Mouse (Mus musculus): ENCODE data around the gene Gpr62.

Gene Gpr62

GRCm38 (mm10) chr9:106428719-106429220 is 37.0 kb downstream of the Gpr62 start:
- in situ Hi-C loops (cut with MboI, MseI), result loop anchor here (5.0 kb wide), 1 partner anchor 61 kb away; the partner anchor contains the start of gene Dusp7

DNA sequence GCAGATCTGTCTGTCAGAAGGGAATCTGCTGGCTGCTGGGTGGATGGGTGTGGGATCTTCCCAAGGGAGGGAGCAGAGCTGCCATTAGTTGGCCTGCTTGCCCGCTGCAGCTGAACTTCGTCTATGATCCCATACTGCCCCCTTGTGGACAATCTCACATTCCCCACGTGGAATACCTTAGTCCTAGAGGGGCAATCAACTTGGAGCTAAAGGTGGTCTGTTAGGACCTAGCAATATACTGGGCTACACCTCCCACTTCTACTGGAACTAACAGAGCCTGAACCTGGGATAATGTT is 43.9 kb downstream of the Gpr62 start:
- in situ Hi-C loops (cut with MboI, MseI), result no loop called here

- in situ Hi-C loops (cut with MboI, MseI), result no loop called here
Observed at GRCm38 (mm10) chr9:106421033-106421864, 44.5 kb downstream of the Gpr62 start.

DNA sequence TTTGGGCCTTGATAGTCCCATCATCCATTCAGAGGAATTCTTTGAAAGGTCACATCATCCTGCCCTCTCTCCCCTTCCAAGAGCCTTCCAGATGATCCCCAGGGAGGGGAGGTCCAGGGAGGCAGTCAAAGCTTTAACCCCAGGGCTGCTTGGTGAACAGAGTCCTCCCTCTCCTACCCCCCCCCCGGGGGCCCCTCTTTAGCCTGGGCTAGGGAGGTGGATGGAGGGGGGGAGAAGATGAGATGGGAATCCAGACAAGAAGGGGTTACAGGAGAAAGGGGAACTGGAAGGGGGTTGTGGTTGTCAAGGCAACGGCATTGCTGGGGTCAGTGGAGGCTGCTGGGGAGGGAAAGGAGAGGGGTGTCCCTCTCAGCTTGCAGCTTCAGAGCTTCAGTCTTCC is 45.1 kb downstream of the Gpr62 start:
- in situ Hi-C loops (cut with MboI, MseI), result no loop called here

GRCm38 (mm10) chr9:106417841-106418625 is 47.7 kb downstream of the Gpr62 start:
- in situ Hi-C loops (cut with MboI, MseI), result loop anchor here (5.0 kb wide), 1 partner anchor 111 kb away; no protein-coding TSS in a partner anchor

- in situ Hi-C loops (cut with MboI, MseI), result loop anchor here (5.0 kb wide), 1 partner anchor 110 kb away; no protein-coding TSS in a partner anchor
Observed at GRCm38 (mm10) chr9:106416826-106417225, 48.9 kb downstream of the Gpr62 start.
